Mouse (Mus musculus) liver, postnatal 0 days (tissue): Measurements from ENCODE around the gene Hist1h4h.

ENCODE experiments used
- CTCF ChIP-seq: sonication (generic); IDR thresholded peaks from 2 replicates; pipeline ENCODE4 v1.5.1; 2016; ENCODE audit warnings: antibody characterized with exemption, low read depth
- EP300 ChIP-seq: IDR thresholded peaks from 2 replicates; pipeline ENCODE4 v1.6.1; 2016; ENCODE audit warnings: antibody characterized with exemption, low read depth, mild to moderate bottlenecking

- TF ChIP-seq CTCF: no peak
- TF ChIP-seq EP300: no peak
Observed at GRCm38 (mm10) chr13:23541497-23541896, 10.6 kb downstream of the Hist1h4h start.
